Mouse (Mus musculus) heart, embryonic 13.5 days (tissue): ENCODE results near the gene Gpc6. TPM values are rescaled to one million over a fixed set of nuclear protein-coding genes. Genes with fewer than 3 reads are reported as not detected.

Experiments
- ATAC-seq: fragments of 200-750 bp; cut with Nextera tagmentation; 2 replicates; pipeline ENCODE4 v1.8.0; 2017; ENCODE audit warnings: moderate TSS enrichment; ENCODE audit not compliant: insufficient number of reproducible peaks, low FRiP score, low TSS enrichment; ENCODE audit errors: extremely low read depth
- H3K27ac ChIP-seq: fragments of 300-500 bp; sonication (generic); replicated peaks from 2 replicates; pipeline ENCODE4 v1.5.1; 2015; ENCODE audit warnings: moderate library complexity, mild to moderate bottlenecking, inconsistent platforms
- H3K27me3 ChIP-seq: fragments of 300-500 bp; sonication (generic); replicated peaks from 2 replicates; pipeline ENCODE4 v1.6.1; 2015; ENCODE audit warnings: mild to moderate bottlenecking, inconsistent platforms
- H3K36me3 ChIP-seq: fragments of 300-500 bp; sonication (generic); 2 replicates; pipeline ENCODE4 v1.6.1; 2015; ENCODE audit warnings: mild to moderate bottlenecking, inconsistent platforms
- H3K4me1 ChIP-seq: fragments of 300-500 bp; sonication (generic); 2 replicates; pipeline ENCODE4 v1.6.1; 2015; ENCODE audit warnings: inconsistent platforms
- H3K4me2 ChIP-seq: fragments of 300-500 bp; sonication (generic); 2 replicates; pipeline ENCODE4 v1.6.1; 2015; ENCODE audit warnings: inconsistent platforms, mild to moderate bottlenecking, moderate library complexity
- H3K4me3 ChIP-seq: fragments of 300-500 bp; sonication (generic); 2 replicates; pipeline ENCODE4 v1.5.1; 2015; ENCODE audit warnings: moderate library complexity, mild to moderate bottlenecking, inconsistent platforms
- H3K9ac ChIP-seq: fragments of 300-500 bp; sonication (generic); 2 replicates; pipeline ENCODE4 v1.6.1; 2015; ENCODE audit warnings: inconsistent platforms, mild to moderate bottlenecking, moderate library complexity
- H3K9me3 ChIP-seq: fragments of 300-500 bp; sonication (generic); 2 replicates; pipeline ENCODE4 v1.6.1; 2016; ENCODE audit warnings: inconsistent platforms
- WGBS: fragments of 180-500 bp; shearing (Covaris S2); methylation state at CpG from one replicate; pipeline ENCODE4 v1.1.7; 2015; ENCODE audit warnings: mixed read lengths; 5-methylcytosine and 5-hydroxymethylcytosine counted together
- polyA plus RNA-seq: library from polyadenylated mRNA; unstranded; fragments of >200 nt; fragmentation: Nextera tagmentation; extraction: Ambion mirVana; gene quantifications from 2 replicates; pipeline ENCODE4 v1.2.1, GENCODE M21; 2015

Gpc6 gene
- 13.1 and 14.0 TPM in 2 replicates for polyA plus RNA-seq

- H3K9ac ChIP-seq: peak within 1 kb of the TSS; percentile 88
- peak; percentile 27; the same call in 1 of the 2 replicates for ATAC-seq
- H3K4me1 ChIP-seq: peaks cover 21% of the 10 kb centered on the region
- H3K36me3 ChIP-seq: no peaks in the 10 kb centered on the region
- peaks cover 4% of the 10 kb centered on the region; the same call in 1 of the 2 replicates for H3K27me3 ChIP-seq
- H3K4me2 ChIP-seq: peak within 1 kb of the TSS; percentile 99
- H3K4me3 ChIP-seq: peak within 1 kb of the TSS; percentile 83
- no peaks in the 10 kb centered on the region for H3K9me3 ChIP-seq
- H3K27ac ChIP-seq: peak within 1 kb of the TSS; percentile 88
- under 1% methylated on average over 38 of the region's 38 CpGs for WGBS
Observed at GRCm38 (mm10) chr14:116924876-116925601, at the start of gene Gpc6. Gene Gpc6, plus strand, starts transcription at chr14:116925315.

- no peaks in the 10 kb centered on the region for H3K36me3 ChIP-seq
- no peak overlapping the region for H3K4me2 ChIP-seq
- no peak overlapping the region for H3K27ac ChIP-seq
- no peak for ATAC-seq
- no peaks in the 10 kb centered on the region for H3K4me1 ChIP-seq
- H3K9me3 ChIP-seq: no peaks in the 10 kb centered on the region
- no peak overlapping the region for H3K9ac ChIP-seq
- no peaks in the 10 kb centered on the region for H3K27me3 ChIP-seq
- no peak overlapping the region for H3K4me3 ChIP-seq
- WGBS: 65% methylated on average over 7 of the region's 7 CpGs
Observed at GRCm38 (mm10) chr14:116882480-116883044, 42.6 kb upstream of the Gpc6 start.

GRCm38 (mm10) chr14:116894316-116894715, 30.8 kb upstream of the Gpc6 start:
- ATAC-seq: no peak
- no peak overlapping the region for H3K4me3 ChIP-seq
- 60% methylated on average over 3 of the region's 3 CpGs for WGBS
- H3K4me2 ChIP-seq: no peak overlapping the region
- no peaks in the 10 kb centered on the region for H3K27me3 ChIP-seq
- no peaks in the 10 kb centered on the region for H3K36me3 ChIP-seq
- no peaks in the 10 kb centered on the region for H3K9me3 ChIP-seq
- no peak overlapping the region for H3K9ac ChIP-seq
- no peaks in the 10 kb centered on the region for H3K4me1 ChIP-seq
- H3K27ac ChIP-seq: no peak overlapping the region

- H3K9ac ChIP-seq: no peak overlapping the region
- H3K9me3 ChIP-seq: 0 out of 2 replicates have a peak, but pooled peaks cover 4% of the 10 kb centered on the region
- no peak for ATAC-seq
- 59% methylated on average over 1 of the region's 1 CpGs for WGBS
- no peaks in the 10 kb centered on the region for H3K36me3 ChIP-seq
- H3K27me3 ChIP-seq: no peaks in the 10 kb centered on the region
- no peak overlapping the region for H3K4me2 ChIP-seq
- no peaks in the 10 kb centered on the region for H3K4me1 ChIP-seq
- H3K4me3 ChIP-seq: no peak overlapping the region
- no peak overlapping the region for H3K27ac ChIP-seq
Observed at GRCm38 (mm10) chr14:116897971-116898370, 27.1 kb upstream of the Gpc6 start.

- no peak overlapping the region for H3K4me2 ChIP-seq
- no peak overlapping the region for H3K4me3 ChIP-seq
- no peak overlapping the region for H3K27ac ChIP-seq
- 0 out of 2 replicates have a peak, but pooled peaks cover 3% of the 10 kb centered on the region for H3K9me3 ChIP-seq
- H3K36me3 ChIP-seq: no peaks in the 10 kb centered on the region
- H3K27me3 ChIP-seq: no peaks in the 10 kb centered on the region
- no peak overlapping the region for H3K9ac ChIP-seq
- no peaks in the 10 kb centered on the region for H3K4me1 ChIP-seq
- 60% methylated on average over 1 of the region's 1 CpGs for WGBS
- no peak for ATAC-seq
Observed at GRCm38 (mm10) chr14:116911768-116912167, 13.3 kb upstream of the Gpc6 start.

- Histone ChIP-seq H3K27ac (no peak overlapping the region), H3K27me3 (no peaks in the 10 kb centered on the region), H3K4me1 (no peaks in the 10 kb centered on the region), H3K9ac (no peak overlapping the region), H3K9me3 (no peaks in the 10 kb centered on the region), H3K36me3 (no peaks in the 10 kb centered on the region), H3K4me3 (no peak overlapping the region), H3K4me2 (no peak overlapping the region)
- no peak for ATAC-seq
- WGBS: 72% methylated on average over 6 of the region's 6 CpGs
Observed at GRCm38 (mm10) chr14:116916874-116917273, 8.2 kb upstream of the Gpc6 start.

- H3K4me1 ChIP-seq: peaks cover 21% of the 10 kb centered on the region
- no peak for ATAC-seq
- peak overlapping the region; percentile 99; the same call in 1 of the 2 replicates for H3K4me2 ChIP-seq
- H3K36me3 ChIP-seq: no peaks in the 10 kb centered on the region
- WGBS: 54% methylated on average over 2 of the region's 2 CpGs
- H3K4me3 ChIP-seq: no peak overlapping the region
- no peak overlapping the region for H3K27ac ChIP-seq
- H3K27me3 ChIP-seq: peaks cover 4% of the 10 kb centered on the region; the same call in 1 of the 2 replicates
- no peak overlapping the region for H3K9ac ChIP-seq
- H3K9me3 ChIP-seq: no peaks in the 10 kb centered on the region
Observed at GRCm38 (mm10) chr14:116924266-116924665, 849 bp upstream of the Gpc6 start.

- ATAC-seq: no peak
- peak overlapping the region; percentile 99 for H3K4me2 ChIP-seq
Observed at GRCm38 (mm10) chr14:116925691-116926403, 732 bp downstream of the Gpc6 start.

GRCm38 (mm10) chr14:116926404-116927171, 1.5 kb downstream of the Gpc6 start:
- H3K27me3 ChIP-seq: peaks cover 4% of the 10 kb centered on the region; the same call in 1 of the 2 replicates
- under 1% methylated on average over 52 of the region's 52 CpGs for WGBS
- no peaks in the 10 kb centered on the region for H3K9me3 ChIP-seq
- H3K9ac ChIP-seq: peak overlapping the region; percentile 88
- no peaks in the 10 kb centered on the region for H3K36me3 ChIP-seq
- H3K27ac ChIP-seq: peak overlapping the region; percentile 88
- peak; percentile 65; the same call in 1 of the 2 replicates for ATAC-seq
- peak overlapping the region; percentile 99 for H3K4me2 ChIP-seq
- H3K4me1 ChIP-seq: peaks cover 21% of the 10 kb centered on the region
- peak overlapping the region; percentile 83 for H3K4me3 ChIP-seq

More at GRCm38 (mm10) chr14:116925691-116926403, 732 bp downstream of the Gpc6 start:
- no peaks in the 10 kb centered on the region for H3K9me3 ChIP-seq
- H3K27ac ChIP-seq: peak overlapping the region; percentile 88
- H3K36me3 ChIP-seq: no peaks in the 10 kb centered on the region
- under 1% methylated on average over 56 of the region's 58 CpGs for WGBS
- peak overlapping the region; percentile 88 for H3K9ac ChIP-seq
- H3K4me1 ChIP-seq: peaks cover 21% of the 10 kb centered on the region
- peaks cover 4% of the 10 kb centered on the region; the same call in 1 of the 2 replicates for H3K27me3 ChIP-seq
- H3K4me3 ChIP-seq: peak overlapping the region; percentile 83

GRCm38 (mm10) chr14:116927341-116928315, 2.5 kb downstream of the Gpc6 start:
- Histone ChIP-seq H3K27ac (peak overlapping the region; percentile 88), H3K4me1 (peaks cover 21% of the 10 kb centered on the region), H3K9ac (peak overlapping the region; percentile 88), H3K36me3 (no peaks in the 10 kb centered on the region), H3K9me3 (no peaks in the 10 kb centered on the region), H3K4me2 (peak overlapping the region; percentile 99), H3K4me3 (peak overlapping the region; percentile 83), H3K27me3 (peaks cover 4% of the 10 kb centered on the region; the same call in 1 of the 2 replicates)
- WGBS: 3% methylated on average over 21 of the region's 21 CpGs
- ATAC-seq: no peak
